In the genomic region with DNA sequence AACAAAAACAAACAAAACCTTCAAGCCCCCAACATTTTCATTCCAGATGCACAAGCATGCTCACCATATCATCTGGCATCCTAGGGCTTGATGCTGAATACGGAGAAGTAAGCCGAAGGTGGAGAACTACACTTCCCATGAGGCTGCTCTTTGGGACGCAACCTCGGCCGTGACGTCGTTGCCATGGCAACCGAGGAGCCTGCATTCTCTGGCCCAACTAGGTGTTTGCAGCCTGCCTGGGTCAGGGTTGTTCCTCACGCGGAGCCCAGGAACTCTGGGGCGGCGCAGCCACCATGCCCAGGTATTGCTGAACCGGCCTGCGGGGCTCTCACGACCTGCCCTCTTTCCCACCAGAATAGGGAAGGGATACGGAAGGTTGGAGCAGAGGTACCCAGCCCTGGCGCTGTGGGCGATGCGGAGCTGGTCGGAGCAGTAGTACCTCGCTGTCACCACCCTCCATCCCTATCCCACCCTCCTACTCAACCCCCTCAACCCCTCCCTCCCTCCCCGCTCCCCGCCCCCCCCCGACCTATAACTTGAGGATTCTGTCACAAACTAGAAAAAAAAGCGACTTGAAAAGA, we compare ENCODE assay signal across 1 mouse cellular context.
TF ChIP-seq lines count a peak whose summit lies in the region.

A gene (plus strand): TSS at position 221 of the 581 bp plus-strand sequence.

TF ChIP-seq in CH12.LX, 34 proteins besides CTCF, POLR2A, EP300 and RAD21 (continued from another document):
- TF ChIP-seq MXI1 (IDR thresholded peaks at IDR 0.05; ENCODE audit: low read depth, low read length): peak; percentile 96
